Mouse (Mus musculus) G1E (cell line): ENCODE data around the gene 4930407I10Rik. TPM values are rescaled to one million over a fixed set of nuclear protein-coding genes. Genes with fewer than 3 reads are reported as not detected.
A peak's percentile ranks its signal among the peaks of the same experiment; 100 is the strongest.

Experiments used
- ATAC-seq: 2 replicates; pipeline ENCODE4 v1.8.0; 2016; ENCODE audit warnings: mild to moderate bottlenecking; ENCODE audit not compliant: insufficient number of reproducible peaks, poor library complexity, low FRiP score, severe bottlenecking; ENCODE audit errors: extremely low read depth
- DNase-seq: peaks from one replicate; pipeline ENCODE4 v3.0.0; 2012; ENCODE audit warnings: low spot score
- H3K27me3 ChIP-seq: 2 replicates; pipeline ENCODE4 v1.6.1; 2012; ENCODE audit warnings: mild to moderate bottlenecking, low read length, inconsistent platforms; ENCODE audit not compliant: insufficient read depth
- H3K36me3 ChIP-seq: replicated peaks from 2 replicates; pipeline ENCODE3; 2012; ENCODE audit warnings: mild to moderate bottlenecking, inconsistent platforms
- H3K4me1 ChIP-seq: 2 replicates; pipeline ENCODE4 v1.6.1; 2012; ENCODE audit warnings: low read depth, low read length, inconsistent platforms, mixed read lengths; ENCODE audit not compliant: insufficient read depth
- H3K4me3 ChIP-seq: 2 replicates; pipeline ENCODE4 v1.5.1; 2012; ENCODE audit warnings: low read depth, mild to moderate bottlenecking, inconsistent platforms, low read length, moderate library complexity, mixed read lengths
- H3K9me3 ChIP-seq: replicated peaks from 2 replicates; pipeline ENCODE4 v1.6.1; 2012; ENCODE audit warnings: inconsistent platforms
- CTCF ChIP-seq: IDR thresholded peaks from 2 replicates; pipeline ENCODE4 v1.5.1; 2012; ENCODE audit warnings: low read depth, low read length, inconsistent platforms, mixed read lengths
- GATA1 ChIP-seq: IDR thresholded peaks from 2 replicates; pipeline ENCODE4 v1.6.1; 2012; ENCODE audit warnings: borderline replicate concordance, low read length, inconsistent platforms, mixed read lengths
- GATA2 ChIP-seq: IDR thresholded peaks from 2 replicates; pipeline ENCODE4 v1.6.1; 2012; ENCODE audit warnings: low read depth, low read length, inconsistent platforms, borderline replicate concordance
- POLR2AphosphoS5 ChIP-seq: IDR thresholded peaks from 2 replicates; pipeline ENCODE4 v1.6.1; 2012; ENCODE audit warnings: low read depth, low read length, inconsistent platforms; ENCODE audit not compliant: insufficient replicate concordance
- TAL1 ChIP-seq: conservative IDR thresholded peaks from 2 replicates; pipeline ENCODE4 v1.6.1; 2012; ENCODE audit warnings: low read depth, low read length, inconsistent platforms, mixed read lengths
- polyA plus RNA-seq: library from polyadenylated mRNA; stranded (reverse); fragments of >175 nt; gene quantifications from 2 replicates; pipeline ENCODE4 v1.2.3, GENCODE M21; 2012
- total RNA-seq, 2 experiments: library from RNA; stranded (forward) in 1 of 2; stranded (reverse) in 1 of 2; fragments of 200-1000 nt in 1 of 2; fragments of >200 nt in 1 of 2; fragmentation: Nextera tagmentation in 1 of 2; gene quantifications; 2 replicates each; pipeline ENCODE4 v1.2.3; 2014 to 2017

4930407I10Rik gene
- total and polyA plus RNA-seq, 3 experiments: 0.16 TPM; not detected in 2

DNA sequence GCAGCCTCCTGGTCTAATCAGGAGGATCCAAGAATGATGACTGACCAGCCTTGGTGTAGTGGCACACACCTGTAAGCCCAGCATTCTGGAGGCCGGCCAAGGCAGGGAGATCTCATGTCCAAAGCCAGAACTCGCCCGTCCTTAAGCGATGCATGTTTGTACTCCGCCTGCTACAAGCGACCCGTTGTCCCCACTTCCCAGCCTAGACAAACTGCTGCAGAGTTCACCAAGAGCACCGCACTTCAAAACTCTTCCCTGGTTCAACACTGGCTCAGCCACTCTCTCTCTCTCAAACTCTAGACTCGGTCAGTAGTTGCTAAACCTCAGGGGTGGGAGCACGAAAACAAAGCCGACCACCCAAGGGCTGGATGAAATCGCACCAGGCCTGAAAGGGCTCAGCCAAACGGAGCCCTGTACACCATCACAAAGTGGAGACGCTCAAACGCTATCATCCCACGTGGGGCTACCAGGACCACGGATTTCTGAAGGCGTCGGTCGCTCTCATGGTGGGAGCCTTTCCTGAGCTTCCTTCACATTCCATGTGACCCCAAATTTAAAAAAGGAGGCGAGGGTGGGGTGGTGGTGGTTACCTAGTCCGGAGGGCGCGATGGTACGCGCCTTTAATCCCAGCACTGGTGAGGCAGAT lies 12.6 kb upstream of the 4930407I10Rik start:
- Histone ChIP-seq H3K9me3 (no peaks in the 10 kb centered on the region), H3K36me3 (peaks cover 36% of the 10 kb centered on the region), H3K27me3 (peaks cover 14% of the 10 kb centered on the region), H3K4me1 (peaks cover 33% of the 10 kb centered on the region), H3K4me3 (peak overlapping the region; percentile 96)
- DNase-seq (peak; percentile 33), ATAC-seq (0 out of 2 replicates have a peak, but pooled peaks have one; percentile 26)
- TF ChIP-seq POLR2AphosphoS5: no peak
- TF ChIP-seq CTCF: no peak
- TF ChIP-seq TAL1: no peak
- no peak for TF ChIP-seq GATA2
- no peak for TF ChIP-seq GATA1

DNA sequence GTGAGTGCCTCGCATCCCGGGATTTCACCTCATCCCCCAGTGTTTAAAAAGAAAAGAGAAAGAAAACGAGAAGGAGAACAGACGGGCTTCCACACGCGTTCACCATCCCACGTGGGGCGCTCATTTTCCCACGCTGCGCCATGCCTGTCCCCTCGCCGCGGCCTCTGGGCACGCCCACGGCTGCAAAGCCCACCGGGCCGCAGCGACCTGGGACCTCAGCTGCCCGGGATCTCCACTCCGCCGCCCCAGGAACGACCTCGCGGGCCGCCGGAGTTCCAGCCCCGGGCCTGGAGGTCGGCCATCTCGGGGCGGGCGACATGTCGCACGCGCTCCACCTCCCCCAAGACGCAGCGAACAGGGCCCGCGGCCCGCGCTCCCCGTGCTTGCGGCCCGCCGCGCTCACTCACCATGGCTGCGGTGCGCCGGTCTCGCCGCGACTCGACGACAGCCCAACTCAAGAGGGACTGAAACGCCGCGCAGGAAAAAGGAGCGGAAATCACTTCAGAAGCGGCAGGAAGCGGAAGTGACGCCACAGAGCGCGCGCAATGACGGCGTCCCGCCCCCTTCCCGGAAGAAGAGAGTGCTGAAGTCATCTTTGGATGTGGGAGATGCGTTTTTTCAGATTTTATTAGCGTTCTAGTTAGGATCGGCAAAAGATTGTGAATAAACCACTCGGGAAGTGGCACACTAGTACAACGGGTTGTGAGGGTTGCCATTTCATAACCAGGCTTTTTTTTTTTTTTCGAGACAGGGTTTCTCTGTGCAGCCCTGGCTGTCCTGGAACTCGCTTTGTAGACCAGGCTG lies 11.7 kb upstream of the 4930407I10Rik start, which contains the start of gene Snu13:
Gene Snu13, minus strand, starts transcription at position 519 of the 804 bp plus-strand sequence.
- H3K9me3 ChIP-seq: no peaks in the 10 kb centered on the region
- TF ChIP-seq POLR2AphosphoS5 (no peak), GATA2 (no peak), GATA1 (no peak), TAL1 (no peak), CTCF (no peak)
- ATAC-seq (peak; percentile 70), DNase-seq (peak; percentile 71)
- peak within 1 kb of the TSS; percentile 96 for H3K4me3 ChIP-seq
- peaks cover 33% of the 10 kb centered on the region for H3K36me3 ChIP-seq
- H3K27me3 ChIP-seq: peaks cover 19% of the 10 kb centered on the region
- peaks cover 33% of the 10 kb centered on the region for H3K4me1 ChIP-seq

DNA sequence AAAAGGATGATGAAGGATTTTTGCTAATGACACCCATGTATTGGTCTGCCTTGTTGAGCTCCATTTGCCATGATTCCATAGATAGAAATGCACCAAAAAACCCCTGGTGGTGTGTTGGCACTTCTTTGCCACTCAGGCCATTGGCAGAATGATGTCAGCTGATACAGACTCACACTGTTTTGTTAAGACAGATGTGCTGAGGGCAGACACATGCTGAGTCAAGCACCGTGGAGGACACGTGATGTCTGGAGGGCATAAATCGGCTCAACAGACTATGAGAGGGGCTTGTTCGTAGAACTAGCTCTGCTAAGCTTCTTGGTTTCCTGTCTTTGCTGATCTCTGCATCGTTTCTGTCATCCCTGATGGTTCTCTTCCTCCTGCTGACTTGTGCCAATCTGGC lies 6.4 kb upstream of the 4930407I10Rik start:
- no peak for TF ChIP-seq GATA1
- no peak for TF ChIP-seq POLR2AphosphoS5
- no peak for TF ChIP-seq CTCF
- no peak for TF ChIP-seq TAL1
- no peak for TF ChIP-seq GATA2
- H3K27me3 ChIP-seq: peaks cover 50% of the 10 kb centered on the region
- ATAC-seq (no peak), DNase-seq (no peak)
- H3K4me3 ChIP-seq: no peak overlapping the region
- no peaks in the 10 kb centered on the region for H3K9me3 ChIP-seq
- no peaks in the 10 kb centered on the region for H3K36me3 ChIP-seq
- peaks cover 11% of the 10 kb centered on the region for H3K4me1 ChIP-seq

DNA sequence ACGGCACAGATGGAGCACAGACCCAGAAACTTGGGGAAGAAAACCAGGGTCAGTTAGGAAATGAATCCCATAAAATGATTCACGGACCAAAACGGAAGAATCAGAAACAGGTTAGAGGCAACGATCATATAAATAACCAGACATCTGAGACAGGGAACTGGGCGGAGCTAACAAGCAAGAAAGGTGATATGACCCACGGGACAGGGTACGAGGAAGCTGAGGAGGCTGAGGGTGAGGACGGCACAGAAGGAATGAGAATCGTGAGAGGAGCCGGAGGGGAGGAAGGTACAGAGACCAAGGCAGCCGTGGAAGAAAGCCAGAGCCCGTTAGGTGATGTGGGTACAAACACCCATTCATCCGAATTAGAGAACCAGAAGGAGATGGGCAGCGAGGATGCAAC lies 5.0 kb downstream of the 4930407I10Rik start:
- no peak for ATAC-seq
- no peak for DNase-seq
- peaks cover 80% of the 10 kb centered on the region for H3K27me3 ChIP-seq
- H3K4me3 ChIP-seq: no peak overlapping the region
- no peak for TF ChIP-seq POLR2AphosphoS5
- H3K36me3 ChIP-seq: no peaks in the 10 kb centered on the region
- no peaks in the 10 kb centered on the region for H3K4me1 ChIP-seq
- no peaks in the 10 kb centered on the region for H3K9me3 ChIP-seq

DNA sequence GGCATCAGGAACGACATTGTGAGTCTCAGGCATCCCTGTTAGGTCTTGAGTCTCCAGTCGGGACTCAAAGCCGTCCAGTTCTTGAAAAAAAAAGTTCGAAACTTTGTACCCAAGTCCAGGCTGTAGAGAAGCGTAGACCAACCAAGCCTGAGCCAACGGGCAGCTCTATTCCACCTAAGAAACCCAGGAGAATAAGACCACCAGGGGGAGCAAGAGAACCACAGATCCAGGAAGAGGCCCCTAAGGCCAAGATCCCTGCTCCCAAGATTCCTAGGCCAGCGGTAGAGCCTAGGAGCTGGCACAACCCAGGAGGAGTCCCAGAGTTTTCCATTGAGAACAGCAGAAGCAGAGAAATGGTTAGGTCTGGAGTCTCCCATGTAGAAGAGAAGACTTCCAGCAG lies 6.6 kb downstream of the 4930407I10Rik start:
- H3K9me3 ChIP-seq: no peaks in the 10 kb centered on the region
- TF ChIP-seq GATA1: no peak
- DNase-seq (peak; percentile 38), ATAC-seq (no peak)
- no peak overlapping the region for H3K4me3 ChIP-seq
- H3K36me3 ChIP-seq: no peaks in the 10 kb centered on the region
- peaks cover 72% of the 10 kb centered on the region for H3K27me3 ChIP-seq
- no peaks in the 10 kb centered on the region for H3K4me1 ChIP-seq

DNA sequence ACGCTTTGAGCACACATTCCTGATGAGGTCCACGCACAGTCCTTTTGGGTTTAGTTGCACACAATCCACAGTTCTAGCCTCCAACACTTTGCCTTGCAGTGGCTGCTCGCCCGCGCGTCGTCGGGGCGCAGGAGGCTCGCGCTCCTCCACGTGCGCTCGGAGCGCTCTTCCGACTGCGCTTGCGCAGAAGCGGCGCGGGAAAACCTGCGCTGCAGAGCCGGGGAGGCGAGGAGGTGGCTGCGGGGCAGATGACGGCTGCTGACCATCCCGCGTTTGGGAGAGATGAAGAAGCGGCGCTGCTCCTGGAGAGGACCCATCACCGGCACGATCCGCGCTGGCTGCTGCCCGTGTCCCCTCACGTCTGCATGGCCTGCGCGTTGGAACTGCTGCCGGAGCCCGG lies 10.9 kb downstream of the 4930407I10Rik start, which contains the start of gene Mei1:
Gene Mei1, plus strand, starts transcription at position 99 of the 400 bp plus-strand sequence.
- H3K9me3 ChIP-seq: no peaks in the 10 kb centered on the region
- no peak within 1 kb of the TSS for H3K4me3 ChIP-seq
- H3K27me3 ChIP-seq: peaks cover 45% of the 10 kb centered on the region
- H3K4me1 ChIP-seq: no peaks in the 10 kb centered on the region
- no peaks in the 10 kb centered on the region for H3K36me3 ChIP-seq
- no peak for DNase-seq
- TF ChIP-seq CTCF: no peak
- TF ChIP-seq TAL1: no peak
- no peak for TF ChIP-seq GATA1
- TF ChIP-seq GATA2: no peak
- no peak for TF ChIP-seq POLR2AphosphoS5
- no peak for ATAC-seq
